Mouse (Mus musculus) C2C12 (cell line): Measurements from ENCODE around the gene Rptor.

Experiments used
- CEBPB ChIP-seq: IDR thresholded peaks from one replicate; pipeline ENCODE4 v1.6.1; 2011; ENCODE audit warnings: low read depth, mild to moderate bottlenecking, control low read depth, moderate library complexity
- CTCF ChIP-seq: IDR thresholded peaks from one replicate; pipeline ENCODE4 v1.5.1; 2011; ENCODE audit not compliant: control insufficient read depth, insufficient read depth, insufficient read length
- FOSL1 ChIP-seq: IDR thresholded peaks from one replicate; pipeline ENCODE4 v1.8.0; 2011; ENCODE audit warnings: mild to moderate bottlenecking, low read length; ENCODE audit not compliant: poor library complexity, insufficient read depth, severe bottlenecking
- MAX ChIP-seq: IDR thresholded peaks from one replicate; pipeline ENCODE4 v1.6.1; 2011; ENCODE audit warnings: mild to moderate bottlenecking, control low read depth
- MYOD1 ChIP-seq: IDR thresholded peaks from one replicate; pipeline ENCODE4 v1.6.1; 2011; ENCODE audit warnings: low read depth; ENCODE audit not compliant: control insufficient read depth, insufficient read length
- MYOG ChIP-seq: IDR thresholded peaks from one replicate; pipeline ENCODE4 v1.6.1; 2011; ENCODE audit not compliant: control insufficient read depth, insufficient read length; ENCODE audit errors: extremely low read depth
- USF1 ChIP-seq: IDR thresholded peaks from one replicate; pipeline ENCODE4 v1.6.1; 2011; ENCODE audit warnings: low read depth, mild to moderate bottlenecking, control low read depth, moderate library complexity

GRCm38 (mm10) chr11:119916834-119917469, 314.2 kb downstream of the Rptor start:
- no peak for TF ChIP-seq CTCF
- TF ChIP-seq FOSL1, result no peak
- no peak for TF ChIP-seq USF1
- TF ChIP-seq MAX, result no peak
- TF ChIP-seq MYOD1, result no peak
- no peak for TF ChIP-seq MYOG
- no peak for TF ChIP-seq CEBPB
